Mouse (Mus musculus): ENCODE results near the gene Ankrd9.

- TF ChIP-seq CTCF (IDR thresholded peaks at IDR 0.05; ENCODE audit: extremely low read depth, insufficient read depth, low read length) (peak; percentile 84), POLR2A (IDR thresholded peaks at IDR 0.05; ENCODE audit: extremely low read depth, insufficient read depth, low read length) (no peak)
Observed at GRCm38 (mm10) chr12:110992128-110992553, 13.3 kb upstream of the Ankrd9 start.

Measured in cortical plate, adult 2 months (tissue).